20 mouse cellular contexts compared by ENCODE assay signal in the genomic region with DNA sequence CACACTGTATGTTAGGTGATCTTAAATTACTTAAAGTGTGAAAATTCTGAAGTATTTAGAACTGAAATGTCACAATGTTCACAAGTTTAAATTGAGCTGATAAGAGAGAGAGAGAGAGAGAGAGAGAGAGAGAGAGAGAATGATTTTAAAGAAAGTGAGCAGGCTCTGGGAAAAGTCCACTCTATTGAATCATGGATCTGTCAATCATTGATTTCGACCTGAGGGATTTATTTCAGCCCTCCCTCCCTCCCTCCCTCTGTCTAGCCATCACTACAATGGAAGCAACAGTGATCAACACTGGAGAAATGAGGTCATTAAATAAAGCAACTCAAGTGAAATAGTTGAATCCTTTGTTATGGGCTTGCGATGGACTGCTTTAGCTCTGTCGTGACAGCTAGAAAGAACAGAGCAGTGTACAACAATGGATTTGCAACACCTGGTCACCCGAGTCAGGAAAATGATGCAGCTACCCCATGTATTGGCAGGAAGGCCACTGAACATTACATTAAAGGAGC. TPM values are rescaled to one million over a fixed set of nuclear protein-coding genes. Genes with fewer than 3 reads are reported as not detected.
DNase-seq lines count a peak whose midpoint lies in the region; ATAC-seq and TF ChIP-seq lines count a peak whose summit lies in the region.
"Had no signal": no experiment of that assay in that cellular context is flagged by ENCODE, and none has a peak within 500 bp of the region (broad histone marks: within the 10 kb centered on the region; RNA-seq: fewer than 3 reads in every experiment).

No protein-coding gene starts in this region.

- no peaks in the 10 kb centered on the region; the same call in 1 of the 2 replicates for H3K4me1 ChIP-seq in forebrain, embryonic 14.5 days (ENCODE audit: control insufficient read depth, insufficient read depth, low read length)
- H3K4me1 ChIP-seq in forebrain, embryonic 13.5 days, result peaks cover 17% of the 10 kb centered on the region
- peaks cover 10% of the 10 kb centered on the region for H3K4me1 ChIP-seq in kidney, postnatal 0 days (replicated peaks; ENCODE audit: insufficient read depth, low read length)
- H3K4me1 ChIP-seq in kidney, embryonic 14.5 days (ENCODE audit: control insufficient read depth, insufficient read depth, low read length), result peaks cover 15% of the 10 kb centered on the region; the same call in 1 of the 2 replicates

- peak; percentile 5 for DNase-seq in forebrain, embryonic 14.5 days (ENCODE audit: low spot score)
- DNase-seq in kidney, postnatal 0 days (ENCODE audit: low spot score), result no peak
- peak; percentile 72 for DNase-seq in retina, embryonic 14.5 days (ENCODE audit: low spot score)
- no peak for DNase-seq in thymus, adult 18-20 months
- DNase-seq: adrenal gland, postnatal 10 days; adrenal gland, postnatal 36 days; cerebellum, adult 11 months; cerebellum, adult 2 months; cerebellum, adult 9-11 months; cerebellum, postnatal 25 days; gastrocnemius, adult 2 months; gastrocnemius, postnatal 14 days had no signal

- H3K36me3 ChIP-seq in forebrain, embryonic 14.5 days (ENCODE audit: control insufficient read depth, insufficient read depth, low read length), result no peaks in the 10 kb centered on the region
- H3K36me3 ChIP-seq in forebrain, embryonic 13.5 days (ENCODE audit: poor library complexity, severe bottlenecking), result no peaks in the 10 kb centered on the region
- H3K36me3 ChIP-seq in kidney, postnatal 0 days (ENCODE audit: insufficient read depth, low read length), result no peaks in the 10 kb centered on the region
- H3K36me3 ChIP-seq in kidney, embryonic 14.5 days (ENCODE audit: control insufficient read depth, insufficient read depth, low read length), result no peaks in the 10 kb centered on the region
- H3K36me3 ChIP-seq: embryonic facial prominence, embryonic 12.5 days; embryonic facial prominence, embryonic 15.5 days; hindbrain, embryonic 12.5 days; hindbrain, embryonic 15.5 days had no signal

- ATAC-seq in forebrain, embryonic 14.5 days, result no peak
- no peak for ATAC-seq in forebrain, embryonic 13.5 days
- ATAC-seq in kidney, postnatal 0 days (replicated peaks; ENCODE audit: low FRiP score, low read depth), result peak; percentile 23; the same call in 1 of the 2 replicates
- ATAC-seq in kidney, embryonic 14.5 days (ENCODE audit: low FRiP score, low TSS enrichment), result no peak
- ATAC-seq: forebrain, embryonic 16.5 days had no signal

- no peak overlapping the region for H3K27ac ChIP-seq in forebrain, embryonic 14.5 days (ENCODE audit: low read depth, low read length)
- H3K27ac ChIP-seq in forebrain, embryonic 13.5 days, result no peak overlapping the region
- H3K27ac ChIP-seq in kidney, postnatal 0 days, result no peak overlapping the region
- no peak overlapping the region for H3K27ac ChIP-seq in kidney, embryonic 14.5 days (ENCODE audit: low read depth, low read length)
- H3K27ac ChIP-seq: embryonic facial prominence, embryonic 12.5 days; embryonic facial prominence, embryonic 15.5 days; gastrocnemius, adult 2 months; hindbrain, embryonic 15.5 days had no signal

- no peak overlapping the region for H3K9ac ChIP-seq in forebrain, embryonic 14.5 days (ENCODE audit: low read length)
- no peak overlapping the region for H3K9ac ChIP-seq in forebrain, embryonic 13.5 days
- no peak overlapping the region for H3K9ac ChIP-seq in kidney, postnatal 0 days (ENCODE audit: low read depth, low read length)
- H3K9ac ChIP-seq in kidney, embryonic 14.5 days (ENCODE audit: low read depth, low read length), result no peak overlapping the region
- H3K9ac ChIP-seq: embryonic facial prominence, embryonic 12.5 days; embryonic facial prominence, embryonic 15.5 days; hindbrain, embryonic 12.5 days; hindbrain, embryonic 15.5 days had no signal

- H3K4me3 ChIP-seq in forebrain, embryonic 14.5 days (ENCODE audit: low read depth, low read length), result no peak overlapping the region
- no peak overlapping the region for H3K4me3 ChIP-seq in forebrain, embryonic 13.5 days
- H3K4me3 ChIP-seq in kidney, postnatal 0 days (replicated peaks; ENCODE audit: low read depth, low read length), result no peak overlapping the region
- no peak overlapping the region for H3K4me3 ChIP-seq in kidney, embryonic 14.5 days (ENCODE audit: low read length)
- H3K4me3 ChIP-seq: embryonic facial prominence, embryonic 12.5 days; embryonic facial prominence, embryonic 15.5 days; gastrocnemius, adult 2 months; hindbrain, embryonic 12.5 days; hindbrain, embryonic 15.5 days had no signal

- H3K4me2 ChIP-seq in forebrain, embryonic 14.5 days (ENCODE audit: low read length), result no peak overlapping the region
- no peak overlapping the region for H3K4me2 ChIP-seq in forebrain, embryonic 13.5 days
- no peak overlapping the region for H3K4me2 ChIP-seq in kidney, postnatal 0 days (ENCODE audit: low read length)
- no peak overlapping the region for H3K4me2 ChIP-seq in kidney, embryonic 14.5 days (replicated peaks; ENCODE audit: low read depth, low read length)
- H3K4me2 ChIP-seq: embryonic facial prominence, embryonic 12.5 days; embryonic facial prominence, embryonic 15.5 days; heart, embryonic 11.5 days; hindbrain, embryonic 12.5 days; hindbrain, embryonic 15.5 days had no signal

- no peaks in the 10 kb centered on the region for H3K9me3 ChIP-seq in forebrain, embryonic 14.5 days (replicated peaks; ENCODE audit: control insufficient read depth, low read length)
- no peaks in the 10 kb centered on the region for H3K9me3 ChIP-seq in forebrain, embryonic 13.5 days (replicated peaks)
- H3K9me3 ChIP-seq in kidney, postnatal 0 days (replicated peaks; ENCODE audit: low read length), result no peaks in the 10 kb centered on the region
- no peaks in the 10 kb centered on the region for H3K9me3 ChIP-seq in kidney, embryonic 14.5 days (ENCODE audit: control insufficient read depth, low read length)
- H3K9me3 ChIP-seq: embryonic facial prominence, embryonic 12.5 days; embryonic facial prominence, embryonic 15.5 days; hindbrain, embryonic 12.5 days; hindbrain, embryonic 15.5 days had no signal

- WGBS in forebrain, embryonic 14.5 days, result 9% methylated on average over 4 of the region's 4 CpGs
- 19% methylated on average over 4 of the region's 4 CpGs for WGBS in forebrain, embryonic 13.5 days
- 66% methylated on average over 4 of the region's 4 CpGs for WGBS in kidney, postnatal 0 days
- WGBS in kidney, embryonic 14.5 days, result 67% methylated on average over 4 of the region's 4 CpGs

- H3K27me3 ChIP-seq in forebrain, embryonic 14.5 days (replicated peaks; ENCODE audit: control insufficient read depth, insufficient read depth, low read length), result no peaks in the 10 kb centered on the region
- H3K27me3 ChIP-seq in forebrain, embryonic 13.5 days, result peaks cover 16% of the 10 kb centered on the region; the same call in 1 of the 2 replicates
- H3K27me3 ChIP-seq in kidney, postnatal 0 days (ENCODE audit: insufficient read depth, low read length), result no peaks in the 10 kb centered on the region
- H3K27me3 ChIP-seq in kidney, embryonic 14.5 days (ENCODE audit: control insufficient read depth, insufficient read depth, low read length), result no peaks in the 10 kb centered on the region
- H3K27me3 ChIP-seq: embryonic facial prominence, embryonic 12.5 days; embryonic facial prominence, embryonic 15.5 days; hindbrain, embryonic 12.5 days; hindbrain, embryonic 15.5 days had no signal

- no peak for TF ChIP-seq CTCF in kidney, postnatal 0 days (IDR thresholded peaks at IDR 0.05; ENCODE audit: low read depth)

RNA-seq across cellular contexts. Expression of a gene that starts 52.8 kb away (rescaled TPM):
- polyA plus RNA-seq in forebrain, embryonic 14.5 days (2014; fragmentation: Nextera tagmentation; extraction: Ambion mirVana), result 11.1 and 14.7 TPM in 2 replicates
- 11.7 and 12.9 TPM in 2 replicates for polyA plus RNA-seq in forebrain, embryonic 13.5 days (2015; fragmentation: Nextera tagmentation; extraction: Ambion mirVana)
- 9.2 and 10.1 TPM in 2 replicates for polyA plus RNA-seq in kidney, postnatal 0 days (2015; fragmentation: Nextera tagmentation; extraction: Ambion mirVana)
- 17.1 and 19.2 TPM in 2 replicates for polyA plus RNA-seq in kidney, embryonic 14.5 days (2014; fragmentation: Nextera tagmentation; extraction: Ambion mirVana)

Comparison
In these comparisons a context has a peak if more than half of its experiments do, and no peak if none do; other contexts are left out.
1. DNase-seq: peak in forebrain, embryonic 14.5 days (single experiment) and retina, embryonic 14.5 days (single experiment); none in kidney, postnatal 0 days (single experiment) and thymus, adult 18-20 months (0 of 2).